23 mouse cellular contexts compared by ENCODE assay signal in genomic region chr13:90371415-90372150, GRCm38 (mm10).
DNase-seq lines count a peak whose midpoint lies in the region; ATAC-seq and TF ChIP-seq lines count a peak whose summit lies in the region.
"Had no signal": no experiment of that assay in that cellular context is flagged by ENCODE, and none has a peak within 500 bp of the region (broad histone marks: within the 10 kb centered on the region; RNA-seq: fewer than 3 reads in every experiment).

No protein-coding gene starts in this region.

- peak; percentile 38 for DNase-seq in adrenal gland, adult 8-10 months
- DNase-seq in adrenal gland, postnatal 4 days (ENCODE audit: low spot score in 2 of 2) = no peak
- peak; percentile 46 for DNase-seq in kidney, adult 2 months
- no peak for DNase-seq in kidney, adult 18-20 months
- DNase-seq: cerebellum, adult 11-12 months; cerebellum, postnatal 10 days; forebrain, postnatal 0 days; gastrocnemius, postnatal 14 days; heart, adult 11 months; layer of hippocampus, adult 9-11 months; left cerebral cortex, postnatal 4 days; lung, postnatal 4 days; midbrain, embryonic 14.5 days; right cerebral cortex, adult 18-20 months; right cerebral cortex, postnatal 4 days; thymus, postnatal 14 days had no signal

- H3K9ac ChIP-seq in neural tube, embryonic 14.5 days (replicated peaks; ENCODE audit: low read depth, low read length) = no peak overlapping the region
- no peak overlapping the region for H3K9ac ChIP-seq in neural tube, embryonic 15.5 days (replicated peaks)
- no peak overlapping the region for H3K9ac ChIP-seq in forebrain, embryonic 13.5 days
- H3K9ac ChIP-seq: forebrain, postnatal 0 days; heart, embryonic 15.5 days; limb, embryonic 15.5 days had no signal

- TF ChIP-seq CTCF in kidney, adult 2 months (conservative IDR thresholded peaks at IDR 0.05; ENCODE audit: insufficient read depth, insufficient read length, low read depth, low read length) = no peak

- no peak for TF ChIP-seq POLR2A in kidney, adult 2 months (IDR thresholded peaks at IDR 0.05; ENCODE audit: low read depth, low read length)

- H3K4me2 ChIP-seq in neural tube, embryonic 14.5 days (ENCODE audit: low read depth, low read length) = no peak overlapping the region
- no peak overlapping the region for H3K4me2 ChIP-seq in neural tube, embryonic 15.5 days
- H3K4me2 ChIP-seq in forebrain, embryonic 13.5 days = no peak overlapping the region
- H3K4me2 ChIP-seq: heart, embryonic 15.5 days; limb, embryonic 15.5 days had no signal

- no peaks in the 10 kb centered on the region for H3K9me3 ChIP-seq in neural tube, embryonic 14.5 days (ENCODE audit: control insufficient read depth, low read length)
- 0 out of 2 replicates have a peak, but pooled peaks cover 2% of the 10 kb centered on the region for H3K9me3 ChIP-seq in neural tube, embryonic 15.5 days (replicated peaks)
- H3K9me3 ChIP-seq in forebrain, embryonic 13.5 days (replicated peaks) = 0 out of 2 replicates have a peak, but pooled peaks cover 6% of the 10 kb centered on the region
- H3K9me3 ChIP-seq: embryonic facial prominence, embryonic 10.5 days; heart, embryonic 15.5 days; limb, embryonic 15.5 days had no signal

- 57% methylated on average over 4 of the region's 4 CpGs for WGBS in kidney, adult 2 months
- WGBS in neural tube, embryonic 14.5 days = 61% methylated on average over 4 of the region's 4 CpGs
- WGBS in neural tube, embryonic 15.5 days = 51% methylated on average over 4 of the region's 4 CpGs
- 80% methylated on average over 4 of the region's 4 CpGs for WGBS in forebrain, embryonic 13.5 days

- H3K27me3 ChIP-seq in kidney, adult 2 months (replicated peaks; ENCODE audit: control insufficient read depth, insufficient read depth, low read length) = no peaks in the 10 kb centered on the region
- H3K27me3 ChIP-seq in neural tube, embryonic 14.5 days (ENCODE audit: control insufficient read depth, insufficient read depth, low read length) = no peaks in the 10 kb centered on the region
- no peaks in the 10 kb centered on the region for H3K27me3 ChIP-seq in neural tube, embryonic 15.5 days (replicated peaks)
- H3K27me3 ChIP-seq in forebrain, embryonic 13.5 days = no peaks in the 10 kb centered on the region
- H3K27me3 ChIP-seq: heart, embryonic 15.5 days; limb, embryonic 15.5 days had no signal

- no peaks in the 10 kb centered on the region for H3K4me1 ChIP-seq in kidney, adult 2 months (ENCODE audit: control insufficient read depth, insufficient read depth, low read length)
- H3K4me1 ChIP-seq in neural tube, embryonic 14.5 days (ENCODE audit: control insufficient read depth, insufficient read depth, low read length) = peaks cover under 1% of the 10 kb centered on the region; the same call in 1 of the 2 replicates
- H3K4me1 ChIP-seq in neural tube, embryonic 15.5 days = no peaks in the 10 kb centered on the region; the same call in 1 of the 2 replicates
- H3K4me1 ChIP-seq in forebrain, embryonic 13.5 days = no peaks in the 10 kb centered on the region
- H3K4me1 ChIP-seq: heart, embryonic 15.5 days; limb, embryonic 15.5 days had no signal

- ATAC-seq in neural tube, embryonic 14.5 days (ENCODE audit: low read depth) = peak; percentile 64
- no peak for ATAC-seq in neural tube, embryonic 15.5 days (ENCODE audit: low FRiP score)
- no peak for ATAC-seq in forebrain, embryonic 13.5 days
- ATAC-seq: CD4-positive, CD25-positive, alpha-beta regulatory T cell, adult 4 months; forebrain, postnatal 0 days had no signal

- no peak overlapping the region for H3K27ac ChIP-seq in kidney, adult 2 months (ENCODE audit: insufficient read depth, low read depth, low read length)
- H3K27ac ChIP-seq in neural tube, embryonic 14.5 days (ENCODE audit: low read depth, low read length) = no peak overlapping the region
- H3K27ac ChIP-seq in neural tube, embryonic 15.5 days (replicated peaks) = no peak overlapping the region
- no peak overlapping the region for H3K27ac ChIP-seq in forebrain, embryonic 13.5 days
- H3K27ac ChIP-seq: embryonic facial prominence, embryonic 10.5 days; heart, embryonic 15.5 days; limb, embryonic 15.5 days had no signal

- no peak overlapping the region for H3K4me3 ChIP-seq in kidney, adult 2 months (ENCODE audit: insufficient read depth, low read depth, low read length)
- no peak overlapping the region for H3K4me3 ChIP-seq in neural tube, embryonic 14.5 days (ENCODE audit: low read depth, low read length)
- H3K4me3 ChIP-seq in neural tube, embryonic 15.5 days (replicated peaks) = no peak overlapping the region
- H3K4me3 ChIP-seq in forebrain, embryonic 13.5 days = no peak overlapping the region
- H3K4me3 ChIP-seq: embryonic facial prominence, embryonic 10.5 days; heart, embryonic 15.5 days; limb, embryonic 15.5 days had no signal

- no peaks in the 10 kb centered on the region for H3K36me3 ChIP-seq in kidney, adult 2 months (ENCODE audit: control insufficient read depth, insufficient read depth, low read length)
- H3K36me3 ChIP-seq in neural tube, embryonic 14.5 days (ENCODE audit: control insufficient read depth, insufficient read depth, low read length) = no peaks in the 10 kb centered on the region
- H3K36me3 ChIP-seq in neural tube, embryonic 15.5 days = no peaks in the 10 kb centered on the region
- H3K36me3 ChIP-seq in forebrain, embryonic 13.5 days (ENCODE audit: poor library complexity, severe bottlenecking) = no peaks in the 10 kb centered on the region
- H3K36me3 ChIP-seq: embryonic facial prominence, embryonic 10.5 days; heart, embryonic 15.5 days; limb, embryonic 15.5 days had no signal

Comparison
In these comparisons a context has a peak if more than half of its experiments do, and no peak if none do; other contexts are left out.
1. DNase-seq: peak in adrenal gland, adult 8-10 months (single experiment) and kidney, adult 2 months (single experiment); none in adrenal gland, postnatal 4 days (0 of 2) and kidney, adult 18-20 months (single experiment).